Mouse (Mus musculus) brain, embryonic 14.5 days (tissue): ENCODE measurements around the gene Zfp697.

ENCODE experiments used
- CTCF ChIP-seq: fragments of 200-500 bp; IDR thresholded peaks from 2 replicates; pipeline ENCODE4 v1.5.1; 2012; ENCODE audit warnings: inconsistent platforms, mild to moderate bottlenecking, moderate library complexity, borderline replicate concordance; ENCODE audit not compliant: insufficient read depth, insufficient read length; ENCODE audit errors: extremely low read depth
- POLR2A ChIP-seq: fragments of 200-500 bp; IDR thresholded peaks from 2 replicates; pipeline ENCODE4 v1.6.1; 2012; ENCODE audit warnings: mild to moderate bottlenecking, inconsistent platforms, borderline replicate concordance; ENCODE audit not compliant: poor library complexity, insufficient read depth, insufficient read length, severe bottlenecking; ENCODE audit errors: extremely low read depth

GRCm38 (mm10) chr3:98368776-98369175, 13.5 kb upstream of the Zfp697 start:
- TF ChIP-seq POLR2A (no peak), CTCF (no peak)
